Mouse (Mus musculus): ENCODE data around the gene Clec12b. TPM values are rescaled to one million over a fixed set of nuclear protein-coding genes. Genes with fewer than 3 reads are reported as not detected.
A peak's percentile ranks its signal among the peaks of the same experiment; 100 is the strongest.

Clec12b gene
- polyA plus RNA-seq, 1 experiment, result not detected

DNA sequence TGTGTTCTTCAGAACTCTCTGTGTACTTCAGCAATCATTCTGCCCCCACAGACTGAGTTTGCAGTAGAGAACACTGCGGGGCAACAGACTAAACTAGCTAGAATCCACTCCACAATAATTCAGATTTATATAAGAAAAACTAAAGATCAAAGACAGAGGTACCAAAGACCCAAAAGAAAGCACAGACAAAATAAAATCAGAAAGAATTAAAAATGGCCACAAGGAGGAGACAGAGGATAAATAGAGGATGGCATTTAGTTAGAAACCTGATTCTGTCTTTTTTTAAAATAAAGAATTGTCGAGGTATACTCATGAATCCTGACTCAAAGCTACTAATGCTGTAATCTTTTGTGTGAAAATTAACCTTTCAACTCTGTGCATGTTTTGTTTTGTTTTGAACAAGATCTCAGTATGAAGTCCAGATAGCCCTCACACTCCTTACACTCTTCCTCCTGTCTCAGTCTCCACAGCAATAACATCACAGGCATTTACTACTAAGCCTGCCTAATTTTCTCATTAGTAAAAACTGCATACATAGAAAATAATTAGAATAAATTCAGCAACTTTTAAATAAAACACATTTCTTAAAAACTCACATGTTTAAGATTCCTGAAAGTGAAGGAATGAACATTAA, 7.5 kb upstream of the Clec12b start:
- TF ChIP-seq E2F4 (IDR thresholded peaks at IDR 0.05; ENCODE audit: insufficient read depth) (no peak), REST (IDR thresholded peaks at IDR 0.05; ENCODE audit: insufficient read depth, insufficient read length) (no peak), MYOG (IDR thresholded peaks at IDR 0.05; ENCODE audit: control insufficient read depth in 1 of 3, insufficient read depth in 1 of 3, insufficient read length in 2 of 3, low read depth in 2 of 3) (no peak), TCF12 (IDR thresholded peaks at IDR 0.05; ENCODE audit: insufficient read depth, poor library complexity, severe bottlenecking) (no peak), POLR2A (IDR thresholded peaks at IDR 0.05; ENCODE audit: insufficient read length, low read depth) (no peak), MYOD1 (IDR thresholded peaks at IDR 0.05; ENCODE audit: control insufficient read depth in 1 of 3, insufficient read length in 2 of 3, low read depth in 2 of 3) (no peak), MAX (IDR thresholded peaks at IDR 0.05; ENCODE audit: low read depth) (no peak), CEBPB (IDR thresholded peaks at IDR 0.05; ENCODE audit: insufficient read depth, poor library complexity, severe bottlenecking) (no peak), USF1 (IDR thresholded peaks at IDR 0.05; ENCODE audit: low read depth) (no peak), POLR2AphosphoS2 (IDR thresholded peaks at IDR 0.05; ENCODE audit: insufficient read length, low read depth) (no peak), SRF (IDR thresholded peaks at IDR 0.05; ENCODE audit: control insufficient read depth, insufficient read length, low read depth) (no peak), TCF3 (IDR thresholded peaks at IDR 0.05; ENCODE audit: insufficient read length, low read depth) (no peak)
- Histone ChIP-seq H3K27me3 (ENCODE audit: control insufficient read depth, insufficient read depth, insufficient read length) (no peaks in the 10 kb centered on the region), H3K4me2 (ENCODE audit: low read depth) (no peak overlapping the region), H3K79me2 (ENCODE audit: control insufficient read depth, insufficient read depth) (no peaks in the 10 kb centered on the region), H3K4me3 (no peak overlapping the region), H3ac (ENCODE audit: control insufficient read depth, insufficient read length) (no peak overlapping the region), H3K36me3 (ENCODE audit: control insufficient read depth, insufficient read depth) (no peaks in the 10 kb centered on the region)

- no peaks in the 10 kb centered on the region for H3K27me3 ChIP-seq (ENCODE audit: control insufficient read depth, insufficient read depth, insufficient read length)
- H3K36me3 ChIP-seq (ENCODE audit: control insufficient read depth, insufficient read depth), result no peaks in the 10 kb centered on the region
- H3K79me2 ChIP-seq (ENCODE audit: control insufficient read depth, insufficient read depth), result no peaks in the 10 kb centered on the region
- no peak overlapping the region for H3K4me3 ChIP-seq
- TF ChIP-seq MAX (IDR thresholded peaks at IDR 0.05; ENCODE audit: low read depth) (no peak), REST (IDR thresholded peaks at IDR 0.05; ENCODE audit: insufficient read depth, insufficient read length) (no peak), USF1 (IDR thresholded peaks at IDR 0.05; ENCODE audit: low read depth) (no peak), POLR2AphosphoS2 (IDR thresholded peaks at IDR 0.05; ENCODE audit: insufficient read length, low read depth) (no peak), E2F4 (IDR thresholded peaks at IDR 0.05; ENCODE audit: insufficient read depth) (no peak), TCF12 (IDR thresholded peaks at IDR 0.05; ENCODE audit: insufficient read depth, poor library complexity, severe bottlenecking) (no peak), MYOG (IDR thresholded peaks at IDR 0.05; ENCODE audit: control insufficient read depth in 1 of 3, insufficient read depth in 1 of 3, insufficient read length in 2 of 3, low read depth in 2 of 3) (no peak), CEBPB (IDR thresholded peaks at IDR 0.05; ENCODE audit: insufficient read depth, poor library complexity, severe bottlenecking) (no peak), TCF3 (IDR thresholded peaks at IDR 0.05; ENCODE audit: insufficient read length, low read depth) (no peak), POLR2A (IDR thresholded peaks at IDR 0.05; ENCODE audit: insufficient read length, low read depth) (no peak), MYOD1 (IDR thresholded peaks at IDR 0.05; ENCODE audit: control insufficient read depth in 1 of 3, insufficient read length in 2 of 3, low read depth in 2 of 3) (no peak)
- H3K4me2 ChIP-seq (ENCODE audit: low read depth), result no peak overlapping the region
- H3ac ChIP-seq (ENCODE audit: control insufficient read depth, insufficient read length), result no peak overlapping the region
Measured at GRCm38 (mm10) chr6:129385000-129385399, 674 bp downstream of the Clec12b start.

GRCm38 (mm10) chr6:129383466-129383865, 2.2 kb downstream of the Clec12b start:
- no peak overlapping the region for H3K4me3 ChIP-seq
- no peaks in the 10 kb centered on the region for H3K27me3 ChIP-seq (ENCODE audit: control insufficient read depth, insufficient read depth, insufficient read length)
- H3ac ChIP-seq (ENCODE audit: control insufficient read depth, insufficient read length), result no peak overlapping the region
- H3K36me3 ChIP-seq (ENCODE audit: control insufficient read depth, insufficient read depth), result no peaks in the 10 kb centered on the region
- TF ChIP-seq MYOD1 (IDR thresholded peaks at IDR 0.05; ENCODE audit: control insufficient read depth in 1 of 3, insufficient read length in 2 of 3, low read depth in 2 of 3) (peak in 1 of 3 experiments; percentile 12), USF1 (IDR thresholded peaks at IDR 0.05; ENCODE audit: low read depth) (peak; percentile 73), MYOG (IDR thresholded peaks at IDR 0.05; ENCODE audit: control insufficient read depth in 1 of 3, insufficient read depth in 1 of 3, insufficient read length in 2 of 3, low read depth in 2 of 3) (no peak)
- H3K79me2 ChIP-seq (ENCODE audit: control insufficient read depth, insufficient read depth), result no peaks in the 10 kb centered on the region
- H3K4me2 ChIP-seq (ENCODE audit: low read depth), result no peak overlapping the region

DNA sequence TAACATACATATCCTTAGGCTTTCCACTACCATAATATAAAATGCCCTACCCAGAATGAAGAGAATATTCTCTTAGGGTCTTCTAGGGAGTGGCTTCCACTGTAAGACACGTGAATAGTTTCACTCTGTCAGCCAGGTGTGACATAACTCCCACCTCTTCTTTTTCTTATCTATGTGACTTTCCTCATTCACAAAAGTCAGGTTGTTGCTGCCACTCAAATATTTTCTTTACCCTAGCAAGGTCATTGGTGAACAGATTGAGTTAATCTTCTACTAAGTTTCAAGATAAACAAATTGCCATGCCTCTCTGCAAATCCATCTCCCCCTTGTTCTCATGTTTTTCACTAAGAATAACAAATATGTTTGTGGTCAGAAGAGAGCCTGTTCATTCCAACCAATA, 3.9 kb downstream of the Clec12b start:
- Histone ChIP-seq H3K4me2 (ENCODE audit: low read depth) (no peak overlapping the region), H3K36me3 (ENCODE audit: control insufficient read depth, insufficient read depth) (no peaks in the 10 kb centered on the region), H3K79me2 (ENCODE audit: control insufficient read depth, insufficient read depth) (no peaks in the 10 kb centered on the region), H3K27me3 (ENCODE audit: control insufficient read depth, insufficient read depth, insufficient read length) (no peaks in the 10 kb centered on the region), H3ac (ENCODE audit: control insufficient read depth, insufficient read length) (no peak overlapping the region), H3K4me3 (no peak overlapping the region)
- TF ChIP-seq POLR2AphosphoS2 (IDR thresholded peaks at IDR 0.05; ENCODE audit: insufficient read length, low read depth) (no peak), REST (IDR thresholded peaks at IDR 0.05; ENCODE audit: insufficient read depth, insufficient read length) (no peak), TCF12 (IDR thresholded peaks at IDR 0.05; ENCODE audit: insufficient read depth, poor library complexity, severe bottlenecking) (no peak), MYOG (IDR thresholded peaks at IDR 0.05; ENCODE audit: control insufficient read depth in 1 of 3, insufficient read depth in 1 of 3, insufficient read length in 2 of 3, low read depth in 2 of 3) (no peak), SRF (IDR thresholded peaks at IDR 0.05; ENCODE audit: control insufficient read depth, insufficient read length, low read depth) (no peak), CEBPB (IDR thresholded peaks at IDR 0.05; ENCODE audit: insufficient read depth, poor library complexity, severe bottlenecking) (no peak), MAX (IDR thresholded peaks at IDR 0.05; ENCODE audit: low read depth) (no peak)

- no peaks in the 10 kb centered on the region for H3K36me3 ChIP-seq (ENCODE audit: control insufficient read depth, insufficient read depth)
- TF ChIP-seq MAX (IDR thresholded peaks at IDR 0.05; ENCODE audit: low read depth) (no peak), TCF12 (IDR thresholded peaks at IDR 0.05; ENCODE audit: insufficient read depth, poor library complexity, severe bottlenecking) (no peak), TCF3 (IDR thresholded peaks at IDR 0.05; ENCODE audit: insufficient read length, low read depth) (no peak), MYOG (IDR thresholded peaks at IDR 0.05; ENCODE audit: control insufficient read depth in 1 of 3, insufficient read depth in 1 of 3, insufficient read length in 2 of 3, low read depth in 2 of 3) (no peak), SRF (IDR thresholded peaks at IDR 0.05; ENCODE audit: control insufficient read depth, insufficient read length, low read depth) (no peak), E2F4 (IDR thresholded peaks at IDR 0.05; ENCODE audit: insufficient read depth) (no peak), POLR2A (IDR thresholded peaks at IDR 0.05; ENCODE audit: insufficient read length, low read depth) (no peak), MYOD1 (IDR thresholded peaks at IDR 0.05; ENCODE audit: control insufficient read depth in 1 of 3, insufficient read length in 2 of 3, low read depth in 2 of 3) (no peak), CEBPB (IDR thresholded peaks at IDR 0.05; ENCODE audit: insufficient read depth, poor library complexity, severe bottlenecking) (no peak), REST (IDR thresholded peaks at IDR 0.05; ENCODE audit: insufficient read depth, insufficient read length) (no peak), USF1 (IDR thresholded peaks at IDR 0.05; ENCODE audit: low read depth) (no peak), POLR2AphosphoS2 (IDR thresholded peaks at IDR 0.05; ENCODE audit: insufficient read length, low read depth) (no peak)
Measured at GRCm38 (mm10) chr6:129380454-129380853, 5.2 kb downstream of the Clec12b start.

More at GRCm38 (mm10) chr6:129380454-129380853, 5.2 kb downstream of the Clec12b start:
- H3K4me3 ChIP-seq, result no peak overlapping the region
- H3K79me2 ChIP-seq (ENCODE audit: control insufficient read depth, insufficient read depth), result no peaks in the 10 kb centered on the region
- H3K27me3 ChIP-seq (ENCODE audit: control insufficient read depth, insufficient read depth, insufficient read length), result no peaks in the 10 kb centered on the region
- H3K4me2 ChIP-seq (ENCODE audit: low read depth), result no peak overlapping the region
- H3ac ChIP-seq (ENCODE audit: control insufficient read depth, insufficient read length), result no peak overlapping the region
